Mouse (Mus musculus): ENCODE measurements around the gene Ranbp2. TPM values are rescaled to one million over a fixed set of nuclear protein-coding genes. Genes with fewer than 3 reads are reported as not detected.
"Not testable (repeated sequence)": the region's sequence is repeated elsewhere in the genome, so short reads cannot be mapped to it uniquely, and the experiment has no call there.

Gene Ranbp2
- polyA plus RNA-seq, 1 experiment from 2014 or later = 21.5 TPM

GRCm38 (mm10) chr10:58529358-58529757, 82.6 kb downstream of the Ranbp2 start:
- Histone ChIP-seq H3K36me3 (0 out of 2 replicates have a peak, but pooled peaks cover 3% of the 10 kb centered on the region), H3K4me2 (replicated peaks) (no peak overlapping the region), H3K4me1 (no peaks in the 10 kb centered on the region), H3K9ac (replicated peaks) (no peak overlapping the region), H3K9me3 (0 out of 2 replicates have a peak, but pooled peaks cover 3% of the 10 kb centered on the region), H3K27ac (replicated peaks) (no peak overlapping the region), H3K27me3 (no peaks in the 10 kb centered on the region), H3K4me3 (no peak overlapping the region)
- WGBS = 92% methylated on average over 1 of the region's 1 CpGs
- ATAC-seq (replicated peaks) = no peak

- no peak overlapping the region for H3K4me3 ChIP-seq
- ATAC-seq (replicated peaks) = no peak
- no peaks in the 10 kb centered on the region for H3K4me1 ChIP-seq
- H3K4me2 ChIP-seq (replicated peaks) = no peak overlapping the region
- H3K27ac ChIP-seq (replicated peaks) = no peak overlapping the region
- H3K27me3 ChIP-seq = no peaks in the 10 kb centered on the region
- H3K9me3 ChIP-seq = 0 out of 2 replicates have a peak, but pooled peaks cover 4% of the 10 kb centered on the region
- WGBS = 82% methylated on average over 10 of the region's 10 CpGs
- H3K36me3 ChIP-seq = 0 out of 2 replicates have a peak, but pooled peaks cover 3% of the 10 kb centered on the region
- no peak overlapping the region for H3K9ac ChIP-seq (replicated peaks)
These were observed 84.4 kb downstream of the Ranbp2 start for GRCm38 (mm10) chr10:58530896-58531790.

- 97% methylated on average over 2 of the region's 2 CpGs for WGBS
- ATAC-seq (replicated peaks) = no peak
- Histone ChIP-seq H3K9me3 (0 out of 2 replicates have a peak, but pooled peaks cover 4% of the 10 kb centered on the region), H3K4me3 (no peak overlapping the region), H3K27me3 (no peaks in the 10 kb centered on the region), H3K4me1 (no peaks in the 10 kb centered on the region), H3K27ac (replicated peaks) (no peak overlapping the region), H3K36me3 (0 out of 2 replicates have a peak, but pooled peaks cover 3% of the 10 kb centered on the region), H3K4me2 (replicated peaks) (no peak overlapping the region), H3K9ac (replicated peaks) (no peak overlapping the region)
These were observed 85.5 kb downstream of the Ranbp2 start for GRCm38 (mm10) chr10:58532177-58532576.

- H3K9me3 ChIP-seq; H3K9ac ChIP-seq (replicated peaks): not testable (repeated sequence)
These were observed 89.6 kb downstream of the Ranbp2 start for GRCm38 (mm10) chr10:58536276-58536675.

GRCm38 (mm10) chr10:58540613-58541012, 93.9 kb downstream of the Ranbp2 start:
- Histone ChIP-seq H3K9me3 (no peaks in the 10 kb centered on the region), H3K4me2 (replicated peaks) (no peak overlapping the region), H3K4me1 (no peaks in the 10 kb centered on the region), H3K27me3 (no peaks in the 10 kb centered on the region), H3K27ac (replicated peaks) (no peak overlapping the region), H3K9ac (replicated peaks) (no peak overlapping the region), H3K4me3 (no peak overlapping the region), H3K36me3 (peaks cover 9% of the 10 kb centered on the region; the same call in 1 of the 2 replicates)
- 49% methylated on average over 13 of the region's 13 CpGs for WGBS
- ATAC-seq (replicated peaks) = no peak

More at GRCm38 (mm10) chr10:58536276-58536675, 89.6 kb downstream of the Ranbp2 start:
- H3K4me1 ChIP-seq; H3K36me3 ChIP-seq; H3K4me2 ChIP-seq (replicated peaks); H3K4me3 ChIP-seq; ATAC-seq (replicated peaks); H3K27me3 ChIP-seq; H3K27ac ChIP-seq (replicated peaks): not testable (repeated sequence)
- 90% methylated on average over 5 of the region's 5 CpGs for WGBS

Other genes with a start within 250 kb of the Ranbp2 start
- not detected in 2 replicates for gene AW822073, start 222.0 kb upstream of the Ranbp2 start, polyA plus RNA-seq (2015; fragmentation: Nextera tagmentation; extraction: Ambion mirVana)
- not detected in 2 replicates for gene Duxf3, start 214.2 kb upstream of the Ranbp2 start, polyA plus RNA-seq (2015; fragmentation: Nextera tagmentation; extraction: Ambion mirVana)
- gene Gm4981, start 210.2 kb upstream of the Ranbp2 start, polyA plus RNA-seq (2015; fragmentation: Nextera tagmentation; extraction: Ambion mirVana) = not detected in 2 replicates
- gene Gcc2, start 191.4 kb upstream of the Ranbp2 start, polyA plus RNA-seq (2015; fragmentation: Nextera tagmentation; extraction: Ambion mirVana) = 84.1 and 86.0 TPM in 2 replicates
- gene Lims1, start 123.5 kb upstream of the Ranbp2 start, polyA plus RNA-seq (2015; fragmentation: Nextera tagmentation; extraction: Ambion mirVana) = 65.3 and 70.1 TPM in 2 replicates
- gene Ccdc138, start 51.0 kb downstream of the Ranbp2 start, polyA plus RNA-seq (2015; fragmentation: Nextera tagmentation; extraction: Ambion mirVana) = 11.3 and 12.1 TPM in 2 replicates
- gene Edar, start 228.7 kb downstream of the Ranbp2 start, polyA plus RNA-seq (2015; fragmentation: Nextera tagmentation; extraction: Ambion mirVana) = 0.64 and 0.90 TPM in 2 replicates

Data from forebrain, embryonic 15.5 days (tissue).